Comparison of ENCODE assay signal across 8 mouse cellular contexts in genomic region chr10:43479436-43480157, GRCm38 (mm10). TPM values are rescaled to one million over a fixed set of nuclear protein-coding genes. Genes with fewer than 3 reads are reported as not detected.
A peak's percentile ranks its signal among the peaks of the same experiment; 100 is the strongest.
DNase-seq lines count a peak whose midpoint lies in the region; ATAC-seq lines count a peak whose summit lies in the region.

No protein-coding gene starts in this region.

- WGBS in intestine, embryonic 14.5 days, result under 1% methylated on average over 68 of the region's 103 CpGs
- under 1% methylated on average over 90 of the region's 103 CpGs for WGBS in midbrain, embryonic 10.5 days

- H3K27me3 ChIP-seq in intestine, embryonic 14.5 days (replicated peaks; ENCODE audit: control insufficient read depth, insufficient read depth, low read length), result no peaks in the 10 kb centered on the region
- H3K27me3 ChIP-seq in midbrain, embryonic 10.5 days (ENCODE audit: low read depth, poor library complexity, severe bottlenecking), result no peaks in the 10 kb centered on the region

- peak overlapping the region; percentile 77 for H3K4me3 ChIP-seq in intestine, embryonic 14.5 days (ENCODE audit: low read depth, low read length)
- H3K4me3 ChIP-seq in midbrain, embryonic 10.5 days, result peak overlapping the region; percentile 85

- H3K36me3 ChIP-seq in intestine, embryonic 14.5 days (ENCODE audit: control insufficient read depth, insufficient read depth, low read length), result no peaks in the 10 kb centered on the region
- H3K36me3 ChIP-seq in midbrain, embryonic 10.5 days, result 0 out of 2 replicates have a peak, but pooled peaks cover 3% of the 10 kb centered on the region

- H3K9ac ChIP-seq in intestine, embryonic 14.5 days (ENCODE audit: low read length), result peak overlapping the region; percentile 98

- peaks cover 32% of the 10 kb centered on the region; the same call in 1 of the 2 replicates for H3K4me1 ChIP-seq in intestine, embryonic 14.5 days (replicated peaks; ENCODE audit: control insufficient read depth, insufficient read depth, low read length)
- peaks cover 58% of the 10 kb centered on the region for H3K4me1 ChIP-seq in midbrain, embryonic 10.5 days

- H3K4me2 ChIP-seq in intestine, embryonic 14.5 days (ENCODE audit: low read length), result peak overlapping the region; percentile 88

- DNase-seq in adrenal gland, adult 18-20 months (ENCODE audit: low spot score in 2 of 2), result peak; percentile 91 to 94
- peak; percentile 78 for DNase-seq in embryo, embryonic 10 days (ENCODE audit: low spot score)
- peak; percentile 88 for DNase-seq in gastrocnemius, postnatal 14 days
- DNase-seq in intestine, embryonic 14.5 days (ENCODE audit: low spot score), result peak; percentile 88
- DNase-seq in left cerebral cortex, postnatal 36 days (ENCODE audit: low spot score in 2 of 2), result peak; percentile 83 to 89
- DNase-seq in midbrain, embryonic 10.5 days (ENCODE audit: low spot score), result peak; percentile 84
- peak; percentile 52 to 56 for DNase-seq in right cerebral cortex, postnatal 36 days (ENCODE audit: low spot score in 2 of 2)
- DNase-seq in yolk sac, embryonic 10.5 days (ENCODE audit: low spot score), result peak; percentile 86

- no peaks in the 10 kb centered on the region for H3K9me3 ChIP-seq in intestine, embryonic 14.5 days (ENCODE audit: control insufficient read depth, low read length)
- H3K9me3 ChIP-seq in midbrain, embryonic 10.5 days (replicated peaks), result no peaks in the 10 kb centered on the region

- intact Hi-C loops in gastrocnemius, postnatal 14 days (cut with DNase I; ENCODE audit: low total_unique reads), result loop anchor here (5.0 kb wide), 1 partner anchor 58 kb away; no protein-coding TSS in a partner anchor
- intact Hi-C loops in left cerebral cortex, postnatal 36 days (cut with DNase I), result loop anchor here (2.0 to 5.0 kb wide), 2 partner anchors 61 to 307 kb away; partner anchors contain the start of genes 1700021F05Rik, 9030612E09Rik and Sobp

- H3K27ac ChIP-seq in intestine, embryonic 14.5 days (ENCODE audit: low read depth), result peak overlapping the region; percentile 98
- H3K27ac ChIP-seq in midbrain, embryonic 10.5 days (replicated peaks), result peak overlapping the region; percentile 100

- ATAC-seq in intestine, embryonic 14.5 days (replicated peaks; ENCODE audit: low FRiP score, low TSS enrichment, low read depth), result peak; percentile 84

RNA-seq across cellular contexts. Expression of gene Bend3, which starts 1.0 kb away (rescaled TPM):
- 1 to 10 TPM; 3.9 to 4.7 TPM for total RNA-seq in adrenal gland, adult 18-20 months (2021)
- 1 to 10 TPM; 3.7 to 4.8 TPM for total RNA-seq in gastrocnemius, postnatal 14 days (2021)
- polyA plus RNA-seq in intestine, embryonic 14.5 days (2014; fragmentation: Nextera tagmentation; extraction: Ambion mirVana), result 4.2 and 5.3 TPM in 2 replicates
- total RNA-seq in left cerebral cortex, postnatal 36 days (2021), result 1 to 10 TPM; 5.5 to 5.9 TPM
- 7.5 and 7.7 TPM in 2 replicates for polyA plus RNA-seq in midbrain, embryonic 10.5 days (2016; fragmentation: Nextera tagmentation; extraction: Ambion mirVana)

RNA-seq across cellular contexts. Expression of gene Gm9803, which starts 44.3 kb away (rescaled TPM):
- total RNA-seq in adrenal gland, adult 18-20 months (2021), result 10 to 100 TPM in 1 of 2 experiments, 1 to 10 TPM in 1; 6.9 to 17.4 TPM
- total RNA-seq in gastrocnemius, postnatal 14 days (2021), result 1 to 10 TPM; 6.8 to 8.8 TPM
- polyA plus RNA-seq in intestine, embryonic 14.5 days (2014; fragmentation: Nextera tagmentation; extraction: Ambion mirVana), result 7.8 and 19.0 TPM in 2 replicates
- 10 to 100 TPM in 1 of 2 experiments, not detected in 1; 12.2 TPM for total RNA-seq in left cerebral cortex, postnatal 36 days (2021)
- polyA plus RNA-seq in midbrain, embryonic 10.5 days (2016; fragmentation: Nextera tagmentation; extraction: Ambion mirVana), result 13.9 and 16.8 TPM in 2 replicates

Comparison
In these comparisons a context has a peak if more than half of its experiments do, and no peak if none do; other contexts are left out.
1. Peak in every context shown above with its lines: DNase-seq, ATAC-seq, H3K4me3 ChIP-seq and H3K27ac ChIP-seq.